Mouse (Mus musculus): ENCODE measurements around the gene Flt3. TPM values are rescaled to one million over a fixed set of nuclear protein-coding genes. Genes with fewer than 3 reads are reported as not detected.
A peak's percentile ranks its signal among the peaks of the same experiment; 100 is the strongest.

Gene Flt3
- total RNA-seq, 2 experiments from 2014 or later: 6.2 to 6.8 TPM

DNA sequence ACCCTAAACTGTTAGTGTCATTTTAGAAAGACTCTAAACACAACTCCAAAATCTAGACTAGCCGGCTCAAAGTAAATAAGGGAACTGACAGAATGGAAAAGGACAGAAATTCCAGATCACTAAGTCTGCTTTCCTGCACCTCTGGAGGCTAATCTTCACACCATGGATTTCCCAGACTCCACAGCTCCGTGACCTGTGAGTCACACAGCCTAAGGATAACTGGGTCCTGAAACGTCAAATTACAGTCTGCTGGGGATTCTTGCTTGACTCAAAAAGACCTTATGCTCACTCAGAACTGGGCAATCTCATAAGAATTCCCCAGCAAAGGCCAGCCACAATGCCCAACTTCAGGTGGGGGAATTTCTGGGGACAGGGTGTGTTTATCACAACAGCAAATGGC, 44.5 kb downstream of the Flt3 start:
- DNase-seq (ENCODE audit: low spot score in 2 of 2): no peak

GRCm38 (mm10) chr5:147354985-147355384, 45.3 kb downstream of the Flt3 start:
- no peak for DNase-seq (ENCODE audit: low spot score in 2 of 2)

GRCm38 (mm10) chr5:147354161-147354780, 46.0 kb downstream of the Flt3 start:
- peak; percentile 59 to 75 for DNase-seq (ENCODE audit: low spot score in 2 of 2)

- no peak for DNase-seq (ENCODE audit: low spot score in 2 of 2)
Observed at GRCm38 (mm10) chr5:147351931-147352330, 48.4 kb downstream of the Flt3 start.

DNA sequence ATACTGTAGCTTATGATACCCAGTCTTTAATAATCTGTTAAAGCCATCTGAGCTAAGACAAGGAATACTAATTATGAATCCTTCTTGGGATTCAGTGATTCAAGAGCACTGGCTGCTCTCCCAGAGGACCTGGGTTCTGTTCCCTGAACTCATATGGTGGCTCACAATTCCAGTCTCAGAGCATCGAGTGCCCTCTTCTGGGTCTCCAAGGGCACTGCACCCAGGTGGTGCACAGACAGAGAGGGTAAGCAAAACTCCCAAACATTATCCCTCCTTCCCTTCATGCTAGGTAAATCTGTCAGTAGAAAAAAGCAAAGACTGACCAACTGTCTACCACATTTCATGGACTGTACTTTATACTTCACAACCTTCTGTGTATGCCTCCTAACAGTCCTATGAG, 54.3 kb downstream of the Flt3 start:
- no peak for DNase-seq (ENCODE audit: low spot score in 2 of 2)

- DNase-seq (ENCODE audit: low spot score in 2 of 2): no peak
Observed at GRCm38 (mm10) chr5:147343904-147344303, 56.4 kb downstream of the Flt3 start.

DNA sequence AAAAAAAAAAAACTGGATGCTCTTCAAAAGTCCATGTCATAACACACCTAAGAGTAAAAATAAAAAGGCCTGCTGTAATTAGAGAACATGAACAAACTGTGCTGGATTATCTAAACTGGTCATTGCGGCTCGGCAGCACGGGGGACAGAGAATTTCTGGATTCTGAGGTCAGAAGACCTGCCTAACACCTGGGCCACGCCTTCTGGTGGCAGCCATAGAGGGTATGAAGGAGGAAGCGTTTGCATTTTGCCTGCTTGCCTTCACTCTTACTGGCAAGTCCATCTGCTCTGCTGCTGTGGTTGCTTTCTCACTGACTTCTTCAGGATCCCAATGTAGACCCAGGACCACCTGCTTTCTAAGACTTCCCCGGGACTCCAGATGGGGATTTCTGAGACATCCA, 57.4 kb downstream of the Flt3 start:
- no peak for DNase-seq (ENCODE audit: low spot score in 2 of 2)

GRCm38 (mm10) chr5:147340741-147341414, 59.4 kb downstream of the Flt3 start:
- DNase-seq (ENCODE audit: low spot score in 2 of 2): no peak

DNA sequence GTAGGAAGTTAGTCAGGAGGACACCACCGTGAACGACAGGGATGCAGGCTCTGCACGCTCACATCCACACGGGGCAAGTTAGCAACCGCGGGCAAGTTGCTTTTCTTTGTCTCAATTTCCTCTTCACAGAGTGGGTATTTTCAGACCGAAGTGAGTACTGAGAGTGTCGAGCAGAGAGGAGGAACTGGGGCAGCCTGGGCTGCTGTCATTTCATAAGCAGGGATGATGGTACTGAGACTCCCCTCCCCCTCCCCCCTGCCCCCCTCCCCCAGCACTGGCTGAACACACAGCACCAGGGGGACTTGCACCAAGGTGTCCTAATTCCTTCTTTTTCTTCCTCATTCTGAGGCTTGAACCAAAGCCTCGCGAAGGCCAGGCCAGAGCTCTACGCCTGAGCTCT, 60.7 kb downstream of the Flt3 start:
- no peak for DNase-seq (ENCODE audit: low spot score in 2 of 2)

GRCm38 (mm10) chr5:147338967-147339366, 61.3 kb downstream of the Flt3 start:
- DNase-seq (ENCODE audit: low spot score in 2 of 2): no peak

DNA sequence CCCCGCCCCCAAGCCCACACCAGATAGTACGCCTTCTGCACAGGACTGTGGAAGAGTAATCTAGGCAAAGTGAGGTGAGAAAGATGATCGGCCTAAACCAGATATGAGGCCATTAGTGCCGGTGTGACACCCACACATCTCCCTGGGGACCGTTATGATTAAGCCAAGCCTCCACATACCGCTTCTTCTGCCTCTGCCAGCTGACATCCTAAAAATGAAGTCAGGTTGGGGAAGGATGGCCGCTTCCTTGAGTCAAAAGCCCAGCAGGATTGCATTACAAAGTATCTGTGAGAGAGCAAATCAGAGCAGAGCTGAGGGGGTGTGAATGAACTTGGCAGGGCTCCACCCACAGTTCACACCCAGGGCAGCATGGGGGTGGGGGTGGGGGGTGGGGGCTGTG, 67.6 kb downstream of the Flt3 start:
- DNase-seq (ENCODE audit: low spot score in 2 of 2): no peak

DNA sequence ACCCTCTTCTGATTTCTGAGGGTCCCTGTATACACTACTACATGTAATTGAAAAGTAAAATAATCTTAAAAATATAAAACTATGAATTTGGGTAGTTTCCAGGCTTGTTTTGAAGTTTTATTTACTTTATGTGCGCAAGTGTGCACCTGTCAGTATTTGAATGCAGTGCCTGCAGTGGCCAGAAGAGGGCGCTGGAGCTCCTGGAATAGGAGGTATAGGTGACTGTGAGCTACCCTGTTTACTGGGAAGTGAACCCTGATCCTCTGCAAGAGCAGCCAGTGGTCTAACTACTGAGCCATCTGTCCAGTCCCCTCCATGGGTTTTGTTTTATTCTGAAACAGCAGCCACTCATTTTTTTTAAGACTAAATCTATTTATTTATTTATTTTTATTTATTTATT, 68.7 kb downstream of the Flt3 start:
- DNase-seq (ENCODE audit: low spot score in 2 of 2): peak in 1 of 2 experiments; percentile 58

GRCm38 (mm10) chr5:147329946-147330345, 70.3 kb downstream of the Flt3 start:
- no peak for DNase-seq (ENCODE audit: low spot score in 2 of 2)

DNA sequence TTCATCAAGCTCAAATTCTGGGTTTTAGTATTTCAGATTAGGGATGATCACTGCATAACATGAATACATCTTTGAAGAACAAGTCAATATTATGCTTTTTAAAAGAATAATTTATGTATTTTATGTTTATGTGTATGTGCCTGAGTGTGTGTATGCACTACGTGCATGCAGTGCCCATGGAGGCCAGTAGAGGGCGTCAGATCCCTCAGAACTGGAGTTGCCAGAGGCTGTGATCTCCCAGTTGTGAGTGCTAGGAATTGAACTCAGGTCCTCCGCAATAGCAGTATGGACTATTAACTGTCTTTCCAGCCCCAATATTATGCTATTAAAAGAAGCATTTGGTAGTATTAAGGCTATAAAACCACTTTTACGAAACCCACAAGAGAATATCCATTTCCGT, 72.7 kb downstream of the Flt3 start:
- DNase-seq (ENCODE audit: low spot score in 2 of 2): no peak

DNA sequence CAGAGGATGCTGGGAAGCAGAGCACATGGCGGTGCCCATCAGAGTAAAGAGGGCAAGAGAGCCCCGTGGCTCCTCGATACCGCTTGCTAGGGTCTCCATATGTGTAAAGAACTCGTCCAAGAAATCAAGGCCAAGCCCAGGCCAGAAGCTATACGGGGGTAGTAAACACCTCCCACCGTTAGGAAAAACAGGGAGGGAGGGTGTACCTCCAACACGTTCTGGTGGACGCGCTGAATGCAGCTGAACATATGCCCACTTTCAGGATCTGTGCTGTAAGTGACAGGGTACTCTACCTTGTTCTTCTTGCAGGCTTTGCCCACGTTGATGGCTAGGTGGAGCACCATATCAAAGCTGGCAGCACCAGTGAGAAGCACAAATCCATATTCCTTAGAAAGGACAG, 74.4 kb downstream of the Flt3 start:
- no peak for DNase-seq (ENCODE audit: low spot score in 2 of 2)

DNA sequence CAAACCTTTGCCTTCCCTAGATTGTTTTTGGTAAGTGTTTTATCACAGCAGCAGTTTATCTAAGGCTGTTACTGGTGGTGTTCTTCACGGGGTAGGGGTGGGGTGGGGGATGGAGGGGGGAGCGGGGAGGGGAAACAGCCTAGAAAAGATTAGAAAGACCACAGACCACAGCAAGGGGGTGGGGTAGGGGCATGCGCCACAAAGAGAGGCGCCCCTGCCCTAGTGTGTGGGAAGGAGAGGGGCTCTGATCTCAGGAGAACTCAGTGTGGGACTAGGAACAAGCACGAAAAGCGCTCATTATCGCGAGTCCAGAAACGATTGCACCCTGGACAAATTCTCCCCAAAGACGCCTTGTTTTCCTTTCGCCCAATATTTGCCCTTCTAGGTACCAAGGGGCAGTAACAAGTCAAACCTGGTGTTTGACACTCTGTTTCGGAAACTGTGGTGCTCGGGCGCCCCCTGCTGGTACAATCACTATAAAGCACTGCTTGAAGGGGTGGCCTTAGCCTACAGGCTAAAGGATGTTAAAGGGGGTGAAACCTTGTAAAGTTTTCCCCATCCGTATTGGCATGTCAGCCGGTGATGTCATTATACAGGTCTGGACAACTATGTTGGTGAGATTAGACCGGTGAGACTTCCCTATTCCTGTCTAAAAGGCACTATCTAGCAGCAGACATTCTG, 76.9 kb downstream of the Flt3 start:
- DNase-seq (ENCODE audit: low spot score in 2 of 2): peak; percentile 39 to 55

GRCm38 (mm10) chr5:147322183-147322582, 78.1 kb downstream of the Flt3 start, which contains the start of gene Urad:
Urad (minus strand) TSS chr5:147322440.
- no peak for DNase-seq (ENCODE audit: low spot score in 2 of 2)

DNA sequence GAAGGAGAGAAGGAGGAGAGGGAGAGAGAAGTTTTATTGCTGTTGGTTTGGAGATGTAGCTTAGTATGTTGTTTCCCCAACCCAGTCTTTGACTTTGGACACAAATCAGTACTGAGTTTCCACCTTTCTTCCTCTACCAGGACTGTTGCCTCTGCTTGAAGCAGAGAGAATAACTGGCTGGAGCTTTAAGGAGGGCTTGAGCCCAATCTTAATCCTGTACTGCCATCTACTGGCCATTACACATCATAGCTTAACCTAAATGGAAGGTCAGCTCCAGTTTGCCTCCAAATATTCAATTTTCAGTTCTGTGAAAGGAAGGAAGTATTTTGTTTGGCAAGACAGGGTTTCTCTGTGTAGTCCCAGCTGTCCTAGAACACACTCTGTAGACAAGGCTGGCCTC, 80.6 kb downstream of the Flt3 start:
- DNase-seq (ENCODE audit: low spot score in 2 of 2): peak in 1 of 2 experiments; percentile 64

DNA sequence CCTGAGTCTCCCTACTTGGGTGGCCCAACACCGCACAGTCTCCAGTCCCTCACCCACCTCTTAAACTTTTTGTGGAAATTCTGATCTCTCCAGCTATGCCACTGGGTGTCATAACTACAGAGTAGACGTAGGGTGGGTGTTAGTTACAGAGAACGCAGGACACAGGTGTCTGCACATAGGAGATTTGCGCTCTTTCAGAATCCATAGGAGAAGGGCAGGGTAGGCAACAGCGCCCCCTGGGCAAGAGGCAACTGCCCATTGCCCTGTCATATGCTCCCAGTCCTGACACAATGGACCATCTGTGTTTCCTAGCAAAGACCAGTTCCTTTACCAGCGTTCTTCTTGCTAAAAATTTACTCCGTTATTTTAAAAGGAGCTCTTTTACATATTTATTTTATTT, 82.3 kb downstream of the Flt3 start:
- no peak for DNase-seq (ENCODE audit: low spot score in 2 of 2)

DNA sequence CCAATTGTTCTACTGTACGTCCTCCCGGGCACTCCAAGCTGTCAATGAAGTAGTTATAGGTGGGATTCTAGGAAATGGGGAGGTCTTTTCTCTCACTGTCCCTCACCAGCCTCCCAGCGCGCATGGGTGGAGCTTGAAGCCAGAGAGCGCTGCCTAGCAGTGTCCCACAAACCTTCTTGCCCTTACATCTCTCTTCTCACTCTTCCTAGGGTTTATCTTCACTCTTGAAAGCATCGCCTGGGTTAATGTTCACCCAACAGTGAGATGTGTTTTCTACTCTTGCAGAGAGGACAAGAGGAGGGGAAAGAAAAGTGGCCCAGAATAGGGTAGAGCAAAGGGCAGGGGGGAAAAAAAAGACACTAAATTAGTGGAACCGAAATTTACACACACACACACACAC, 83.0 kb downstream of the Flt3 start:
- DNase-seq (ENCODE audit: low spot score in 2 of 2): no peak

GRCm38 (mm10) chr5:147315432-147316075, 84.7 kb downstream of the Flt3 start:
- no peak for DNase-seq (ENCODE audit: low spot score in 2 of 2)

Measured in layer of hippocampus, postnatal 14 days (tissue).